Mouse (Mus musculus): ENCODE data around the gene Gm5134. TPM values are rescaled to one million over a fixed set of nuclear protein-coding genes. Genes with fewer than 3 reads are reported as not detected.
A peak's percentile ranks its signal among the peaks of the same experiment; 100 is the strongest.

Gm5134 gene
- total RNA-seq, 1 experiment = 4.2 TPM

DNA sequence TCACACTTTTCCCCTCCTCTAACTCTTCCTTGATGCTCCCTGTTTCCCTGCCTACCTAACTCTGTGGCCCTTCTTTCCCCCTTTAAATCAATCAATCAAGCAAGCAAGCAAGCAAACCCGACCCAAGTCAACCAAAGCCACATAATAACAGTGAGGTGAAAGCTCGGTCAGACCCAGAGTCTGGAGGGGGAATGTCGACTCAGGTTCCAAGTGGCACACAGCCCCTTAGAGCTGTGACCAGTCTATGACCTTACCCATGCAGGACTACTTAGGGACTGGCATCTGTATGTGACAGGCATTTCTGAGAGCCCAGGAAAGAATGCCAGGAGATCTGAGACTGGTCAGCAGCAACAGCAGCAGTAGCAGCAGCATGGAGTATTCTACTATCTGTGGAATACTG lies 42.0 kb downstream of the Gm5134 start:
- no peak for TF ChIP-seq HCFC1 (IDR thresholded peaks at IDR 0.05; ENCODE audit: borderline replicate concordance, insufficient read depth, low read length)
- no peak for TF ChIP-seq MAFK (IDR thresholded peaks at IDR 0.05; ENCODE audit: insufficient read depth, low read depth, low read length)
- TF ChIP-seq ZC3H11A (IDR thresholded peaks at IDR 0.05; ENCODE audit: borderline replicate concordance, low read depth, low read length) = no peak
- no peak for TF ChIP-seq ZNF384 (IDR thresholded peaks at IDR 0.05; ENCODE audit: low read depth, low read length)
- no peak for TF ChIP-seq CHD2 (IDR thresholded peaks at IDR 0.05; ENCODE audit: low read depth, low read length)
- no peak for DNase-seq (ENCODE audit: low read depth, low spot score)
- H3K9me3 ChIP-seq (ENCODE audit: control insufficient read depth, insufficient read depth, low read depth, low read length) = no peaks in the 10 kb centered on the region
- no peak overlapping the region for H3K27ac ChIP-seq (ENCODE audit: insufficient read depth, low read depth, low read length, poor library complexity, severe bottlenecking)
- H3K9ac ChIP-seq (ENCODE audit: insufficient read depth, low read depth, low read length, poor library complexity, severe bottlenecking) = no peak overlapping the region
- peaks cover 6 to 20% of the 10 kb centered on the region in 2 experiments; a peak in 3 of 4 replicates for H3K4me1 ChIP-seq (ENCODE audit: control insufficient read depth in 2 of 2, insufficient read depth in 2 of 2, low read length in 2 of 2, poor library complexity in 1 of 2)
- H3K4me3 ChIP-seq (ENCODE audit: insufficient read depth in 1 of 2, low read depth in 1 of 2, low read length in 2 of 2, poor library complexity in 1 of 2, severe bottlenecking in 1 of 2) = no peak overlapping the region
- in situ Hi-C loops (cut with MboI; ENCODE audit: low sequenced_read_pairs in 2 of 2, unreplicated experiment in 2 of 2) = no loop called here
- H3K36me3 ChIP-seq (ENCODE audit: control insufficient read depth, insufficient read depth, low read length, poor library complexity, severe bottlenecking) = peaks cover 4% of the 10 kb centered on the region; the same call in 1 of the 2 replicates

DNA sequence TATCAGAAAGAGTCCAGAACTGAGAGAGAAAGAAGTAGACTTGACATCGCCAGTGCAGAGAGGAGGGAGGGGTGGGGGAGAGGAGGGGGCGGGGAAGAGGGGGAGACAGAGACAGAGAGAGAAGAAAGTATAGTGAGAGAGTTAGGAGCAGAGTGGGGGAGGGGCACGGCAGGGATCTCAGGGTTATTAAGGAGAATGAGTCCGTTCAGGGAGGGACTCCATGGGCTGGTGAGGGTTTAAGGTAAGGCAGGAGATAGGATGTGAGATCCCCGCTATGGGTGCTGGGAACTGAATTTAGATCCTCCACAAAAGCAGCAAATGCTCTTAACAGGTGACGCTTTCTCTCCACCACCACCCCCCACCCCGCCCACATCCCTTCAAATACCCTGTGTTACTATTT lies 46.8 kb downstream of the Gm5134 start:
- TF ChIP-seq MAFK (IDR thresholded peaks at IDR 0.05; ENCODE audit: insufficient read depth, low read depth, low read length) (no peak), ZNF384 (IDR thresholded peaks at IDR 0.05; ENCODE audit: low read depth, low read length) (no peak), HCFC1 (IDR thresholded peaks at IDR 0.05; ENCODE audit: borderline replicate concordance, insufficient read depth, low read length) (no peak), ZC3H11A (IDR thresholded peaks at IDR 0.05; ENCODE audit: borderline replicate concordance, low read depth, low read length) (no peak), CHD2 (IDR thresholded peaks at IDR 0.05; ENCODE audit: low read depth, low read length) (no peak)
- Histone ChIP-seq H3K27ac (ENCODE audit: insufficient read depth, low read depth, low read length, poor library complexity, severe bottlenecking) (no peak overlapping the region), H3K9ac (ENCODE audit: insufficient read depth, low read depth, low read length, poor library complexity, severe bottlenecking) (no peak overlapping the region), H3K9me3 (ENCODE audit: control insufficient read depth, insufficient read depth, low read depth, low read length) (no peaks in the 10 kb centered on the region), H3K4me1 (ENCODE audit: control insufficient read depth in 2 of 2, insufficient read depth in 2 of 2, low read length in 2 of 2, poor library complexity in 1 of 2) (peaks cover 5 to 24% of the 10 kb centered on the region in 2 experiments; a peak in 3 of 4 replicates), H3K36me3 (ENCODE audit: control insufficient read depth, insufficient read depth, low read length, poor library complexity, severe bottlenecking) (no peaks in the 10 kb centered on the region; the same call in 1 of the 2 replicates), H3K4me3 (ENCODE audit: insufficient read depth in 1 of 2, low read depth in 1 of 2, low read length in 2 of 2, poor library complexity in 1 of 2, severe bottlenecking in 1 of 2) (no peak overlapping the region)
- no peak for DNase-seq (ENCODE audit: low read depth, low spot score)
- in situ Hi-C loops (cut with MboI; ENCODE audit: low sequenced_read_pairs in 2 of 2, unreplicated experiment in 2 of 2) = no loop called here

GRCm38 (mm10) chr10:76002101-76002521 lies 47.8 kb downstream of the Gm5134 start:
- Histone ChIP-seq H3K9ac (ENCODE audit: insufficient read depth, low read depth, low read length, poor library complexity, severe bottlenecking) (no peak overlapping the region), H3K4me3 (ENCODE audit: insufficient read depth in 1 of 2, low read depth in 1 of 2, low read length in 2 of 2, poor library complexity in 1 of 2, severe bottlenecking in 1 of 2) (no peak overlapping the region), H3K36me3 (ENCODE audit: control insufficient read depth, insufficient read depth, low read length, poor library complexity, severe bottlenecking) (no peaks in the 10 kb centered on the region; the same call in 1 of the 2 replicates), H3K4me1 (ENCODE audit: control insufficient read depth in 2 of 2, insufficient read depth in 2 of 2, low read length in 2 of 2, poor library complexity in 1 of 2) (peaks cover 5 to 24% of the 10 kb centered on the region in 2 experiments; a peak in 3 of 4 replicates), H3K27ac (ENCODE audit: insufficient read depth, low read depth, low read length, poor library complexity, severe bottlenecking) (peak overlapping the region; percentile 54), H3K9me3 (ENCODE audit: control insufficient read depth, insufficient read depth, low read depth, low read length) (no peaks in the 10 kb centered on the region)
- no peak for DNase-seq (ENCODE audit: low read depth, low spot score)
- TF ChIP-seq MAFK (IDR thresholded peaks at IDR 0.05; ENCODE audit: insufficient read depth, low read depth, low read length) = no peak
- TF ChIP-seq CHD2 (IDR thresholded peaks at IDR 0.05; ENCODE audit: low read depth, low read length) = no peak
- TF ChIP-seq ZNF384 (IDR thresholded peaks at IDR 0.05; ENCODE audit: low read depth, low read length) = no peak
- TF ChIP-seq ZC3H11A (IDR thresholded peaks at IDR 0.05; ENCODE audit: borderline replicate concordance, low read depth, low read length) = no peak
- no peak for TF ChIP-seq HCFC1 (IDR thresholded peaks at IDR 0.05; ENCODE audit: borderline replicate concordance, insufficient read depth, low read length)
- in situ Hi-C loops (cut with MboI; ENCODE audit: low sequenced_read_pairs in 2 of 2, unreplicated experiment in 2 of 2) = no loop called here

DNA sequence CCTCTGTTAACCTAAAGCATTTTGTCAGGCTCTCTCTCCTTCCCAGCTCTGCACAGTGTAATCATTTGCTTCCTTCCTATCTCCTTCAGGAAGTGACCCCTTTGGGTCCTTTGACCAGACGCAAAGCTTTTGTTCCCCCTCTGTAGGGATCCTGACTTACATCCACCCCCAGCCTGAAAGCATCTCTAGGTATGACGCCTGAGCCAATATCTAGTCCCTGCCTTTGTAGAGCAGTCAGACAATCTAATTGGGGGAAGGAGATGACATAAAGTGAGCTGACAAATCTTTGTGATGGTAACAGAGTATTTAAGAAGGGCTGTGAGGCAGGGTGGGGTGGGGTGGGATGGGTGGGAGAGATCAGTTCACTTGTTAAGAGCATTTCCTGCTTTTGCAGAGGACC lies 48.3 kb downstream of the Gm5134 start:
- Histone ChIP-seq H3K27ac (ENCODE audit: insufficient read depth, low read depth, low read length, poor library complexity, severe bottlenecking) (peak overlapping the region; percentile 54; the same call in 1 of the 2 replicates), H3K9ac (ENCODE audit: insufficient read depth, low read depth, low read length, poor library complexity, severe bottlenecking) (no peak overlapping the region), H3K36me3 (ENCODE audit: control insufficient read depth, insufficient read depth, low read length, poor library complexity, severe bottlenecking) (no peaks in the 10 kb centered on the region; the same call in 1 of the 2 replicates), H3K4me1 (ENCODE audit: control insufficient read depth in 2 of 2, insufficient read depth in 2 of 2, low read length in 2 of 2, poor library complexity in 1 of 2) (peaks cover 5 to 24% of the 10 kb centered on the region in 2 experiments; a peak in 3 of 4 replicates), H3K4me3 (ENCODE audit: insufficient read depth in 1 of 2, low read depth in 1 of 2, low read length in 2 of 2, poor library complexity in 1 of 2, severe bottlenecking in 1 of 2) (no peak overlapping the region), H3K9me3 (ENCODE audit: control insufficient read depth, insufficient read depth, low read depth, low read length) (no peaks in the 10 kb centered on the region)
- no peak for DNase-seq (ENCODE audit: low read depth, low spot score)
- no peak for TF ChIP-seq MAFK (IDR thresholded peaks at IDR 0.05; ENCODE audit: insufficient read depth, low read depth, low read length)
- no peak for TF ChIP-seq CHD2 (IDR thresholded peaks at IDR 0.05; ENCODE audit: low read depth, low read length)
- no peak for TF ChIP-seq ZC3H11A (IDR thresholded peaks at IDR 0.05; ENCODE audit: borderline replicate concordance, low read depth, low read length)
- no peak for TF ChIP-seq ZNF384 (IDR thresholded peaks at IDR 0.05; ENCODE audit: low read depth, low read length)
- TF ChIP-seq HCFC1 (IDR thresholded peaks at IDR 0.05; ENCODE audit: borderline replicate concordance, insufficient read depth, low read length) = no peak
- in situ Hi-C loops (cut with MboI; ENCODE audit: low sequenced_read_pairs in 2 of 2, unreplicated experiment in 2 of 2) = no loop called here
